Mouse (Mus musculus): ENCODE measurements around the gene Ifnab.

DNA sequence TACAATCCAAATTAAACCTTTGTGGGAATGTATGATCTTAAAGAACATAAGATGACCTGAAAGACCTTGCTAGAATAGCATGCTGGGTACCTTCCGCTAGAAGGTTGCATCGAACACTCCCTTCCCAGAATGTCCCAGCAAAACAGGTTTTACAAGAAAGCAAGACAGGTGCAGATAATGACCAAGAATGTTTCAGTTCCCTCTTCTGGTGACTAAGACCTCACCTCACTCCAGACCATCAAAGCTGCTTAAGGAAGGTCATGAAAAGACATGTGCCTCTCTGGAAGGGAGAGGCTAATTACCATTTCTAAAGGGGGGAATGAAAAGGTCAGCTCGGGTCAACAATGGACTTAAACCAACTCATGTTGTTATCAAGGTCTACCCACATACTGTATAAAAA is 37.5 kb downstream of the Ifnab start:
- TF ChIP-seq CTCF (IDR thresholded peaks at IDR 0.05; ENCODE audit: low read depth) (no peak), EP300 (IDR thresholded peaks at IDR 0.05; ENCODE audit: low read depth) (no peak)
